ENCODE assay signal across 14 mouse cellular contexts in genomic region chr11:106438524-106439177, GRCm38 (mm10). TPM values are rescaled to one million over a fixed set of nuclear protein-coding genes. Genes with fewer than 3 reads are reported as not detected.
A peak's percentile ranks its signal among the peaks of the same experiment; 100 is the strongest.
DNase-seq lines count a peak whose midpoint lies in the region; ATAC-seq lines count a peak whose summit lies in the region.
"Had no signal": no experiment of that assay in that cellular context is flagged by ENCODE, and none has a peak within 500 bp of the region (broad histone marks: within the 10 kb centered on the region; RNA-seq: fewer than 3 reads in every experiment).

No protein-coding gene starts in this region.

- no peaks in the 10 kb centered on the region for H3K9me3 ChIP-seq in midbrain, embryonic 15.5 days
- H3K9me3 ChIP-seq in midbrain, embryonic 16.5 days (replicated peaks; ENCODE audit: control insufficient read depth, low read length, poor library complexity, severe bottlenecking): no peaks in the 10 kb centered on the region
- no peaks in the 10 kb centered on the region for H3K9me3 ChIP-seq in liver, embryonic 15.5 days (replicated peaks)
- H3K9me3 ChIP-seq: limb, embryonic 15.5 days had no signal

- 64% methylated on average over 4 of the region's 4 CpGs for WGBS in midbrain, embryonic 15.5 days
- 69% methylated on average over 4 of the region's 4 CpGs for WGBS in midbrain, embryonic 16.5 days
- 17% methylated on average over 4 of the region's 4 CpGs for WGBS in liver, embryonic 15.5 days (ENCODE audit: insufficient replicate concordance)

- H3K4me1 ChIP-seq in midbrain, embryonic 15.5 days: no peaks in the 10 kb centered on the region
- no peaks in the 10 kb centered on the region for H3K4me1 ChIP-seq in midbrain, embryonic 16.5 days (ENCODE audit: control insufficient read depth, insufficient read depth, low read length)
- H3K4me1 ChIP-seq in liver, embryonic 15.5 days (replicated peaks): peaks cover 27% of the 10 kb centered on the region
- H3K4me1 ChIP-seq: limb, embryonic 15.5 days had no signal

- no peak overlapping the region for H3K4me3 ChIP-seq in midbrain, embryonic 15.5 days
- no peak overlapping the region for H3K4me3 ChIP-seq in midbrain, embryonic 16.5 days (ENCODE audit: low read depth, low read length)
- no peak overlapping the region for H3K4me3 ChIP-seq in liver, embryonic 15.5 days (replicated peaks)
- H3K4me3 ChIP-seq: heart, adult 2 months; limb, embryonic 15.5 days had no signal

- no peaks in the 10 kb centered on the region; the same call in 1 of the 2 replicates for H3K36me3 ChIP-seq in midbrain, embryonic 15.5 days (replicated peaks)
- H3K36me3 ChIP-seq in midbrain, embryonic 16.5 days (ENCODE audit: control insufficient read depth, insufficient read depth, low read length): no peaks in the 10 kb centered on the region; the same call in 1 of the 2 replicates
- peaks cover 9% of the 10 kb centered on the region for H3K36me3 ChIP-seq in liver, embryonic 15.5 days (replicated peaks)
- H3K36me3 ChIP-seq: limb, embryonic 15.5 days had no signal

- H3K4me2 ChIP-seq in midbrain, embryonic 15.5 days: no peak overlapping the region
- no peak overlapping the region for H3K4me2 ChIP-seq in midbrain, embryonic 16.5 days (ENCODE audit: low read length)
- no peak overlapping the region for H3K4me2 ChIP-seq in liver, embryonic 15.5 days
- H3K4me2 ChIP-seq: limb, embryonic 15.5 days had no signal

- ATAC-seq in midbrain, embryonic 15.5 days (replicated peaks): no peak
- ATAC-seq in midbrain, embryonic 16.5 days: no peak
- peak; percentile 43 for ATAC-seq in liver, embryonic 15.5 days (ENCODE audit: insufficient read depth)
- ATAC-seq: forebrain, embryonic 14.5 days; hindbrain, embryonic 16.5 days had no signal

- peak; percentile 29 to 78 for DNase-seq in adrenal gland, adult (ENCODE audit: inconsistent age in 2 of 2, low spot score in 1 of 2)
- DNase-seq in adrenal gland, postnatal 14 days: no peak
- no peak for DNase-seq in frontal cortex, postnatal 10 days (ENCODE audit: low spot score in 2 of 2)
- no peak for DNase-seq in embryo, embryonic 11 days
- DNase-seq in retina, postnatal 1 day: no peak
- DNase-seq: heart, adult 2 months; kidney, postnatal 25 days; right cerebral cortex, postnatal 14 days had no signal

- H3K27me3 ChIP-seq in midbrain, embryonic 15.5 days (replicated peaks): no peaks in the 10 kb centered on the region
- H3K27me3 ChIP-seq in midbrain, embryonic 16.5 days (ENCODE audit: control insufficient read depth, insufficient read depth, low read depth, low read length): no peaks in the 10 kb centered on the region
- H3K27me3 ChIP-seq in liver, embryonic 15.5 days: no peaks in the 10 kb centered on the region
- H3K27me3 ChIP-seq: limb, embryonic 15.5 days had no signal

- no peak overlapping the region for H3K9ac ChIP-seq in midbrain, embryonic 15.5 days
- H3K9ac ChIP-seq in midbrain, embryonic 16.5 days (ENCODE audit: low read depth, low read length): no peak overlapping the region
- no peak overlapping the region for H3K9ac ChIP-seq in liver, embryonic 15.5 days
- H3K9ac ChIP-seq: limb, embryonic 15.5 days had no signal

- peak overlapping the region; percentile 50; the same call in 1 of the 2 replicates for H3K27ac ChIP-seq in midbrain, embryonic 15.5 days
- H3K27ac ChIP-seq in midbrain, embryonic 16.5 days (ENCODE audit: low read length): no peak overlapping the region
- H3K27ac ChIP-seq in liver, embryonic 15.5 days (replicated peaks): peak overlapping the region; percentile 69
- H3K27ac ChIP-seq: heart, adult 2 months; limb, embryonic 15.5 days had no signal

RNA-seq across cellular contexts. Expression of gene Ern1, which starts 49.0 kb away (rescaled TPM):
- total RNA-seq in adrenal gland, postnatal 14 days (2021): 80.9 and 82.3 TPM in 2 replicates
- polyA plus RNA-seq in midbrain, embryonic 15.5 days (2015; fragmentation: Nextera tagmentation; extraction: Ambion mirVana): 6.0 and 7.6 TPM in 2 replicates
- polyA plus RNA-seq in midbrain, embryonic 16.5 days (2015; fragmentation: Nextera tagmentation; extraction: Ambion mirVana): 4.8 and 5.9 TPM in 2 replicates
- polyA plus RNA-seq in liver, embryonic 15.5 days (2015; fragmentation: Nextera tagmentation; extraction: Ambion mirVana): 4.1 and 5.8 TPM in 2 replicates

RNA-seq across cellular contexts. Expression of gene Icam2, which starts 50.8 kb away (rescaled TPM):
- total RNA-seq in adrenal gland, postnatal 14 days (2021): 24.6 and 27.6 TPM in 2 replicates
- polyA plus RNA-seq in midbrain, embryonic 15.5 days (2015; fragmentation: Nextera tagmentation; extraction: Ambion mirVana): 18.2 and 19.1 TPM in 2 replicates
- polyA plus RNA-seq in midbrain, embryonic 16.5 days (2015; fragmentation: Nextera tagmentation; extraction: Ambion mirVana): 10.4 and 12.3 TPM in 2 replicates
- polyA plus RNA-seq in liver, embryonic 15.5 days (2015; fragmentation: Nextera tagmentation; extraction: Ambion mirVana): 13.4 and 16.4 TPM in 2 replicates

Comparison
In these comparisons a context has a peak if more than half of its experiments do, and no peak if none do; other contexts are left out.
1. DNase-seq: peak in adrenal gland, adult (2 of 2); none in adrenal gland, postnatal 14 days (single experiment), frontal cortex, postnatal 10 days (0 of 2), embryo, embryonic 11 days (single experiment) and retina, postnatal 1 day (single experiment).